Mouse (Mus musculus) layer of hippocampus, adult 9-10 months (tissue): ENCODE measurements around the gene Egfl7.

ENCODE experiments used
- DNase-seq: peaks from one replicate; pipeline ENCODE4 v3.0.0; 2022; ENCODE audit warnings: low spot score

The Egfl7 gene

GRCm38 (mm10) chr2:26579714-26580113, at the start of gene Egfl7:
Gene Egfl7, plus strand, starts transcription at chr2:26580014.
- DNase-seq = no peak

DNA sequence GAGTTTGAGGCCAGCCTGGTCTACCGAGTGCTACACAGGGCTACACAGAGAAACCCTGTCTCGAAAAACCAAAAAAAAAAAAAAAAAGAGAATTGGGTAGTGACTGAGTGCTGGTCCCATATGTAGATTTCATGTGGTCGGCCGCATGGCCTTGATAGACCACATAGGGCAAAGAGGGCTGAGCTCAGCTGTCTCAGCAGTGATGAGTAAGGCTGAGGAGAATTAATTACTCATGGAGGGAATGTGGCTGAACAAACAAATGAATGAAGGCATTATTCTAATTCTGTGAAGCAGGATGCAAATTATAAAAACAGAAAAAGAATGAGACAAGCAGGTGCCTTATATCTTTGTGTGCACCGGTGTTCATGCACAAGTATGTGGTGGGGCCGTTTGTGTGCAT, 48.0 kb upstream of the Egfl7 start:
- no peak for DNase-seq

- no peak for DNase-seq
Measured at GRCm38 (mm10) chr2:26533249-26533648, 46.6 kb upstream of the Egfl7 start.

DNA sequence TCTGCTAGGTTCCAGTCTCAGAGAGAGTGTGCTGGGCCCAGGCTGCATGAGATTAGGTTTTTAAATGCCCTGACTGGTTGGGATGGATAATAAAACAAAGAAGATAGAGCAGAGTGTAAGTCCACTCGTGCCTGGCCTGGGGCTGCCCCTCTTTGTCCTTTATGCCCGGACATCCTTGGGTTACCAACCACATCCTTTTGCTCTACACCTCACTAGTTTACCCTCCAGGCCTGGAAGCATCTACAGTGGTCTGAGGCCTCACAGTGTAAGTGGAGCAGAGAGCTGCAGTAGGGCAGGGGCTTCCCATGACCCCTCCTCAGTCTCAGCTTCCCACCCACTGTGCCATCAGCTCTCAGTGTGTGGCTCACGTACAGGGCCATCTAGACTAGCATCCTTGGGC, 45.7 kb upstream of the Egfl7 start:
- no peak for DNase-seq

GRCm38 (mm10) chr2:26534616-26535015, 45.2 kb upstream of the Egfl7 start:
- DNase-seq = peak; percentile 45

GRCm38 (mm10) chr2:26535517-26536045, 44.2 kb upstream of the Egfl7 start:
- no peak for DNase-seq

DNA sequence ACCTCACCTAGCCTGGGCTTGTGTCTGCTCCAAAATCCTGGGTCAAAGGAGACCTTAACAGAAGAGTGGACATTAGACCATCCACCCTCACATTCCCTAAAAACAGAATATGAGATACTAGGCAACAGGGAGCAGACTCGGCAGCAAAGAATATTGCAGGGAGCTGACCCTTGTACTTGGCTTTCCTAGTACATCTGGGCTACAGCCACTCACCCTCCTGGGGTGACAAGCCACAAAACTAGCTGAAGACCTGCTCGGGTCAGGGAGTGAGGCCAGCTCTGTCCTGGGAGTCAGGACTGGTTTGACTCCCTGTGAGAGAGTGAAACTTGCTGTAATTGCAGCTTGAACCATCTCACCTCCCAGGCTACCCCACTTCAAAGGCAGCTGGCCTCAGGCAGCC, 40.3 kb upstream of the Egfl7 start:
- no peak for DNase-seq

DNA sequence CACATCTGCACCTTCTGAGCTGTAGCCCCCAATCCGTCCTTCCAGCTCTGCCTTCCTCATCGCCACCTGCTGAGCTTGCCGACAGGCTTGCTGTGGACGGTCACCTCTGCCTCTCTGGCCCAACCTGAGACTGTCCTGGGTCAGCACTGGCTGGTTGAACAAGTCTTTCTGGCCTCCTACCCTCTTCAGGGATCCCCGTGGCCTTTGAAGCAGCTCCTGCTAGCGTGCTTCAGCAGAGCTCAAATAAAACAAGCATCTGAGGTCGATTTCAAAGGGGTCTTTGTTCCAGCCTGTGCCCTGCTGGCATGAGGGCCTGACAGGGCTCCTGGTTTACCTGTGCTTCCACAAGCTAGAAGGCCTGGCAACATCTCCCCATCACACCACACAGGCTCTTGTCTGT, 39.1 kb upstream of the Egfl7 start:
- DNase-seq = no peak

DNA sequence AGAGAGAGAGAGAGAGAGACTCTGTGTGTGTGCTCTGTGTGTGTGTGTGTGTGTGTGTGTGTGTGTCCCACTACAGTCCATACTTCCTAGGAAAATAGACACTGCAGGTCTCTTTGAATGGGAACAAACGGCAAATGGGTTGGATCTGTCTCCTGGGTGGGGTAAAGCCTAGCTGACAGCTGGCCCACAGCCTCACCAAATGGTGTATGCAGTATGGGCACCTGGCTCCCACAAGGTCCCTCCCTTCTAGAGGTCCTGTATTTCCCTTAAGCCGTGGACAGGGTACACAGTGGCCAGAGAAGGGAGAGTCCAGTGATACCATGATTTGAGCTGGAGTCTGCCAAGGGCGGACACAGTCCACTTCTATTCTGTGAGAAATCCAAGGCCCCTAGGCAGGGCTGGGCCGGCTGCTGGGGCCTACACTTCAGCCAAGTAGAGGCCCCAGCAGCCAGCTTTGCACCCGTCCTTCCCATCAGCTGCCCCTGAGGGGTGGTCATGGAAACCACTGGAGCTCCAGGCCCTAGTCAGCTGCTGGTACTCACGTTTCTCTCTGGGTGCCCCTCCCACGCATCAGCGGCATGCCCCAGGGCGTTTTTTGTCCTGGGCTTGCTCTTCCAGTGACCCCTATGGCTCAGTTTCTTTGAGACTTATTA, 38.4 kb upstream of the Egfl7 start:
- no peak for DNase-seq

DNA sequence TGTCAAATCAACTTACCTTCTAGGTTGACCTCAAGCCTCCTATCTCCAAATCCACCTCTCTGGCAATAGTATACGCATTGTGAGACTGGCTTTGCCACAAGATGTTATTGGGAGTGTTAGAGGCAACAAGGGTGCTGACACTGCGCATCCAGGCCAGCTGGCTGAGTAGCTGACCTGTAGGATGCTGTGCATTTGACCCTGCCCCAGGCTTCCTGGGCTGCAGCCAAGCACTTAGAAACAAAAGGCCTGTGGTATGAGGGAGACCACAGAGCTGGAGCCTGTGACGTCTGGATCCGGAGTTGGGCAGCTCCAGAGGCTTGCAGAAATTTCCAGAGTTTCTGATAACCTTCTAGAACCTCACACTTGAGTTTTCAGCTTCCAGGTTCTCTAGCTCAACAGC, 36.7 kb upstream of the Egfl7 start:
- no peak for DNase-seq

DNA sequence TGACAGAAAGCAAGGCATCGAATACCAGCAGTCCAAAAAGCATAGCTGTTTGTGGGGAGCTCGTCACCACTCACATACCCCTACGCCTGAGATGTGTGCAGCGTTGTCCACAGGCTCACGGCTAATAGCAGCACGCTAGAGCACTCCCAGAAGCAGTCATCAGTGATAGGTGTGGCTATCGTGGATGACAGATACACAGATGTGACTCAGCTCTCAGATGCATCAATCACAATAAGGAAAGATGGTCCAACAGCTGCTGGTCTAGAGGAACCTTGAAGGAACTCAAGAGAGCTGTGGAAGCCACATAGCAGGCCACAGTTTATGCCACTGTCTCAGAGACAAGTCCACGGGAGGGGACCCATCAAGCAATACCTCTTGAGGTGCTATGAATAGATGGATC, 36.0 kb upstream of the Egfl7 start:
- no peak for DNase-seq

- DNase-seq = no peak
Measured at GRCm38 (mm10) chr2:26544265-26544664, 35.5 kb upstream of the Egfl7 start.

GRCm38 (mm10) chr2:26547481-26547880, 32.3 kb upstream of the Egfl7 start:
- DNase-seq = no peak

DNA sequence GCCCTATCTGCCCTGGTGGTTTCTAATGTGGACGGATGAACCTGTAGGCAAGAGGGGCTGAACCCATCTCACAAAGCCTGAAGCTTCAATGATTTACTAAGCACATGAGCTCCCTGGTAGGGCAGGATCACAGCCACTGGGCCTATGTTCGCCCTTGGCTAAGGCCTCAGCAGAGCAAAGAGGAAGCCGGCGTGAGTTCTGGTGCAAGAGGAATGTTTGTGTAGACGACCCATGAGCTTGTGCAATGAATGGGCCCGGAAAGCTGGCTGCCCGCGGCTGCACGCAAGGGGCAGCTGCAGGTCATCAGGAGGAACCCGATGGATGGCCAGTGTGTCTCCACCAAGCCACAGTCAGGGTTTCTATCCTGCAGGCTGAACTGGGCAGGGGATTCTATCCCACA, 30.0 kb upstream of the Egfl7 start:
- DNase-seq = no peak

- no peak for DNase-seq
Measured at GRCm38 (mm10) chr2:26550205-26550604, 29.6 kb upstream of the Egfl7 start.

DNA sequence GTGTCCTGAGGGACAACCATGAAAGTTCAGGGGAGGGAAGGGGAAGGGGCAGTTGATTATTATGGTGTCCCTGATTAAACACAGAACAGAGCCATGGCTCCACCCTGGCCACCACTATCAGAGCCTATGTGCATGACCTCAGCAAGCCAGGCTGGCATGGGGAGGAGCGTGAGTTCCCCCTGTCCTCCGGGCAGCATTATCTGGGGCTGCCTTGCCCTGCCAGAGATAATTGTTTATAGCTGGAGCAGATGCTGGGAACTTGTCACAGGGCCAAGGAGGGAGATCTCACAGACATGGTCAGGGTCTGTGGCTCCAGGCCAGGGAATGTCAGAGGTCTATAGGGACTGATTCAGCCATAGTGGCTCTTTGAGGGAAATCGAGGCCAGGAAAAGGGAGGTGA, 29.0 kb upstream of the Egfl7 start:
- DNase-seq = no peak

DNA sequence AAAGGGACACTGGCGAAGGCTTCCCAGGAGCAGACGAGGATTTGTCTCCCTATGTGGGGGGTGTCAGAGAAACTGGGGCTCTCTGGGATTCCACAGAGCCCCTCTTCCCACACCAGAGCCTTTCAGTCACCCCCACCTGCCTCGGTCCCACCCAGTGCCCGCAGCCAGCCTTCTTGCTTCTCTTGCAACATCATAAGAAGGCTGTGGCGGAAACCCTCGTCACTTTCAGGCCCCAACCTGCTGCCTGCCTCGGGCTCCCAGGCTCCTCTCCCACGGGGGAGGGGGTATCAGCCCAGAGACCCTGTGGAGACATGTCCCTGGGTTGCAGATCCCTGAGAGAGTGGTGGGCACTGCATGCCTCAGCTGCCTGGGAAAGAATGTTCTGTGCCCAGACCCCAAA, 28.4 kb upstream of the Egfl7 start:
- no peak for DNase-seq

DNA sequence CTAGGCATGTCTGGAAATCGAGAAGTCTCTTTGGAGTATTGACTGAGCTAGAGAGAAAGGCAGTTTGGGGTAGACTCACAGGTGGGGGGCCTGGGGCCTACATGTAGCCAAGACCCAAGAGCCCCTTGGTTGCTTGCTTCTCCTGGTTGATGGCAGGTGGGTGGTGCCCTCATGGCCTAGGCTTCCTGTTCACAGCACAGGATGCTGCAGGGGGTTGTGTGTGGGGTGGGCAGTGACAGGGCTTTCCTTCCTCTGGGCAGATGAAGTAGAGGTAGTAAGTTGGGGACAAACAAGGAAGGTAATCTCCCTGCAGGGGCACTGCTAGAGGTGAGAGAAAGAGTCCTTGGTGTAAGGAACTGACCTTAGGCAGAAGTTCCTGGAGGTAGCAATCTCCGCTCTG, 27.7 kb upstream of the Egfl7 start:
- DNase-seq = no peak

DNA sequence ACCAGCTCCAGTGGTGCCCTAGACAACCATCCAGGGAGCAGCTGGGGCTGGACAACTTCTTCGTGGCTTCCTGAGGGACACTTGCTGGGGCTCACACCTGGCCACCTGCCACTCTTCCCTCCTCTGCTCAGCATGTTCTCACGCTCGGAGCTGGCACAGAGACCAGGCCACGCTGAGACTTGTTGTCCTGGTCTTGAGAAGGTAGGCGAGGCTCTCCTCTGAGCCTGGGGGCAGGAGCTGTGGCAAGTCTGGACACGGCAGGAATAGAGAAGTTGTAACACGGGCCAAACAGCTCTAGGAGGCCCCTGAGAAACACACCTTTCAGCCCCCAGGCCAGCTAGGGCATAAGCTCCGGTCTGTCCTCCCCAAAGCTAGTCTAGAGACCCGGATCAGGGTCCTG, 25.9 kb upstream of the Egfl7 start:
- DNase-seq = no peak

DNA sequence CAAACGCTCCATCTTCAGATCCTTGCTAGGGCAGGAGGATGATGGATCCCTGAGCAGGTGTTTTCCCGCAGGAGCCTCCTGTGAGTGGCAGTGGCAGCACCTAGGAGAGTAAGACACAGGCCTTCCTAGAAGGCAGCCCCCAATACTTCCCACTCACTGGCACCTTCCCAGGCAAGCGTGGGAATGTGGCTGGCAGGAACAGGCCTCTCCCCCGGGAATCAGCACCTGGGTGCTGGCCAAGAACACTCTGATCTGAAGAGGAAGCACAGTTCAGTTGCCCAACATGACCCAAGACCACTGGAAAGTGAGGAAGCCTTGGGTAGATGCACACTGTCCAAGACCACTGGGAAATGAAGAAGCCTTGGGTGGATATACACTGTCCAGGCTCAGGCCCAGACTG, 24.7 kb upstream of the Egfl7 start:
- no peak for DNase-seq

GRCm38 (mm10) chr2:26556535-26556993, 23.2 kb upstream of the Egfl7 start:
- no peak for DNase-seq

DNA sequence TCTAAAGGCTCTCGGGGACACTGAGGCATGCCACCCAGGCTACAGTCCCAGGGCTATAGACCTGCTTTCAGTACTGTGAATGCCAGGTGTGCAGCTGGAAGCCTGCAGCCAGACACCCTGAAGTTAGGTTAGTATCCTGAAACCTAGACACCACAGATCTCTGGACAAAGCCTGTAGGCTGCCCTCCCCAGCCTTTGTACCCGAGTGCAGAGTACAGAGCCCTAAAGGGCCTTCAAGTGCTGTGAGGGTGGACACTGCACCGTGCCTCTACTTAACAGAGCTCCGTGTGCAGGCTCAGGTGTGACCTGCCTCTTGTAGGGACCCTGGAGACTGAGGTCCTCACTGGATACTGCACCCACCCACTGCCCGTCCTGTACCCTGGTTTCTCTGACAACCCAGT, 19.3 kb upstream of the Egfl7 start:
- no peak for DNase-seq

DNA sequence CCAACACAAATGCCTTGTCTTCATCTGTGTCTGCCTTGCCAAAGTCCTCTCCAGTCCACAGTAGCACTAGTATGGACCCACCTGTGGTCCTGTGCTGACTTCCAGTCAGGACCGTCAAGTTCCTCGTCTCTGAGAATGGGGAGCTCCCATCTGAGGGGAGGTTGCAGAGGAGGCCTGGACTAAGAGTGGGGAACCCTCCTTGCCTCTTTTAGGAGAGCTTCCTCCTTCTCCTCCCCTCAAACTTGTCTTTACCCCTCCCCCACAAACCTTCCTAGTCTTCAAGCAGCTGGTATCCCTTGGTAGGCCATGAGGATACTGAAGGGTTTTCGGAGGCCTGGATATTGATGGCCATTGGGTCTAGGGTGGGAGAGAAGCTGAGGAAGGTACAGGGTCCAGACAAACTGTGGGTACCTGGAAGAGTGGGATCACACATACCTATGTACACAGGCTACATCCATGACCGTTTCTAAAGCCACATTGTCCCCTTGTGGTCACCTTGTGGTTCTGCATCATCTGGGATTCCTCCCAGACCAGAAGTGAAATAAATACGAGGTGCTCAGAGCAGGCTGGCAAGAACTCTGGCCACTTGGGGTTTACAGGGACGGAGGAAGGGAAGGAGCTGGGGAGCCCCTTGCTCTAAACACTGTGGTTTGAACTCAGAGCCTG, 18.3 kb upstream of the Egfl7 start:
- no peak for DNase-seq

GRCm38 (mm10) chr2:26566221-26566620, 13.6 kb upstream of the Egfl7 start:
- DNase-seq = no peak
